Mouse (Mus musculus): ENCODE results near the gene Ankzf1. TPM values are rescaled to one million over a fixed set of nuclear protein-coding genes. Genes with fewer than 3 reads are reported as not detected.

Gene Ankzf1
- polyA plus RNA-seq (2016; fragmentation: Nextera tagmentation; extraction: Ambion mirVana) = 26.6 and 27.8 TPM in 2 replicates

GRCm38 (mm10) chr1:75191622-75192402 lies at the start of gene Ankzf1, which contains the start of gene Atg9a:
TSS of gene Ankzf1 (plus strand) at chr1:75192151.
TSS of gene Atg9a (minus strand) at chr1:75192196.
- Histone ChIP-seq H3K9ac (replicated peaks) (peak within 1 kb of the TSS; percentile 83), H3K4me3 (replicated peaks) (peak within 1 kb of the TSS; percentile 81), H3K27me3 (no peaks in the 10 kb centered on the region), H3K4me2 (peak within 1 kb of the TSS; percentile 92), H3K36me3 (peaks cover 43% of the 10 kb centered on the region), H3K9me3 (no peaks in the 10 kb centered on the region), H3K27ac (peak within 1 kb of the TSS; percentile 93), H3K4me1 (replicated peaks) (peaks cover 17% of the 10 kb centered on the region)
- WGBS = under 1% methylated on average over 56 of the region's 56 CpGs
- ATAC-seq (ENCODE audit: insufficient number of reproducible peaks, insufficient read depth, low FRiP score, low TSS enrichment, low read depth) = peak; percentile 98

GRCm38 (mm10) chr1:75142301-75143261 lies 49.4 kb upstream of the Ankzf1 start, which contains the start of the genes Cnppd1 and Retreg2:
TSS of gene Cnppd1 (minus strand) at chr1:75142711.
TSS of gene Retreg2 (plus strand) at chr1:75142778.
- H3K9me3 ChIP-seq = no peaks in the 10 kb centered on the region
- H3K4me2 ChIP-seq = peak within 1 kb of the TSS; percentile 87
- H3K4me3 ChIP-seq (replicated peaks) = peak within 1 kb of the TSS; percentile 89
- H3K27me3 ChIP-seq = no peaks in the 10 kb centered on the region
- ATAC-seq (ENCODE audit: insufficient number of reproducible peaks, insufficient read depth, low FRiP score, low TSS enrichment, low read depth) = peak; percentile 87
- H3K4me1 ChIP-seq (replicated peaks) = peaks cover 17% of the 10 kb centered on the region
- H3K27ac ChIP-seq = peak within 1 kb of the TSS; percentile 97
- H3K36me3 ChIP-seq = peaks cover 60% of the 10 kb centered on the region
- WGBS = under 1% methylated on average over 90 of the region's 91 CpGs
- peak within 1 kb of the TSS; percentile 95 for H3K9ac ChIP-seq (replicated peaks)

GRCm38 (mm10) chr1:75145589-75145988 lies 46.4 kb upstream of the Ankzf1 start:
- Histone ChIP-seq H3K27me3 (no peaks in the 10 kb centered on the region), H3K4me3 (replicated peaks) (no peak overlapping the region), H3K4me2 (no peak overlapping the region), H3K27ac (no peak overlapping the region), H3K4me1 (replicated peaks) (peaks cover 15% of the 10 kb centered on the region), H3K9me3 (no peaks in the 10 kb centered on the region), H3K36me3 (peaks cover 54% of the 10 kb centered on the region), H3K9ac (replicated peaks) (no peak overlapping the region)
- 90% methylated on average over 3 of the region's 3 CpGs for WGBS
- ATAC-seq (ENCODE audit: insufficient number of reproducible peaks, insufficient read depth, low FRiP score, low TSS enrichment, low read depth) = no peak

GRCm38 (mm10) chr1:75147411-75148135 lies 44.4 kb upstream of the Ankzf1 start:
- Histone ChIP-seq H3K4me1 (replicated peaks) (peaks cover 8% of the 10 kb centered on the region), H3K27me3 (no peaks in the 10 kb centered on the region), H3K4me3 (replicated peaks) (no peak overlapping the region), H3K9me3 (no peaks in the 10 kb centered on the region), H3K4me2 (no peak overlapping the region), H3K36me3 (peaks cover 54% of the 10 kb centered on the region), H3K27ac (no peak overlapping the region), H3K9ac (replicated peaks) (no peak overlapping the region)
- 74% methylated on average over 7 of the region's 7 CpGs for WGBS
- no peak for ATAC-seq (ENCODE audit: insufficient number of reproducible peaks, insufficient read depth, low FRiP score, low TSS enrichment, low read depth)

- Histone ChIP-seq H3K27ac (no peak overlapping the region), H3K9me3 (no peaks in the 10 kb centered on the region), H3K36me3 (peaks cover 54% of the 10 kb centered on the region), H3K27me3 (no peaks in the 10 kb centered on the region), H3K4me3 (replicated peaks) (no peak overlapping the region), H3K9ac (replicated peaks) (no peak overlapping the region), H3K4me2 (no peak overlapping the region), H3K4me1 (replicated peaks) (peaks cover 5% of the 10 kb centered on the region)
- 90% methylated on average over 4 of the region's 4 CpGs for WGBS
- ATAC-seq (ENCODE audit: insufficient number of reproducible peaks, insufficient read depth, low FRiP score, low TSS enrichment, low read depth) = no peak
Measured at GRCm38 (mm10) chr1:75148727-75149126, 43.2 kb upstream of the Ankzf1 start.

- H3K36me3 ChIP-seq = no peaks in the 10 kb centered on the region
- H3K4me2 ChIP-seq = no peak overlapping the region
- ATAC-seq (ENCODE audit: insufficient number of reproducible peaks, insufficient read depth, low FRiP score, low TSS enrichment, low read depth) = no peak
- H3K27me3 ChIP-seq = 0 out of 2 replicates have a peak, but pooled peaks cover 2% of the 10 kb centered on the region
- no peak overlapping the region for H3K9ac ChIP-seq (replicated peaks)
- WGBS = 61% methylated on average over 3 of the region's 3 CpGs
- no peaks in the 10 kb centered on the region for H3K9me3 ChIP-seq
- no peaks in the 10 kb centered on the region for H3K4me1 ChIP-seq (replicated peaks)
- no peak overlapping the region for H3K4me3 ChIP-seq (replicated peaks)
- H3K27ac ChIP-seq = no peak overlapping the region
Measured at GRCm38 (mm10) chr1:75155837-75156236, 36.1 kb upstream of the Ankzf1 start.

GRCm38 (mm10) chr1:75158990-75159389 lies 33.0 kb upstream of the Ankzf1 start:
- H3K4me3 ChIP-seq (replicated peaks) = no peak overlapping the region
- H3K4me2 ChIP-seq = no peak overlapping the region
- H3K36me3 ChIP-seq = no peaks in the 10 kb centered on the region
- no peak overlapping the region for H3K27ac ChIP-seq
- no peaks in the 10 kb centered on the region for H3K9me3 ChIP-seq
- H3K4me1 ChIP-seq (replicated peaks) = no peaks in the 10 kb centered on the region
- H3K9ac ChIP-seq (replicated peaks) = no peak overlapping the region
- 0 out of 2 replicates have a peak, but pooled peaks cover 2% of the 10 kb centered on the region for H3K27me3 ChIP-seq
- ATAC-seq (ENCODE audit: insufficient number of reproducible peaks, insufficient read depth, low FRiP score, low TSS enrichment, low read depth) = no peak

GRCm38 (mm10) chr1:75159540-75160255 lies 32.3 kb upstream of the Ankzf1 start:
- Histone ChIP-seq H3K4me1 (replicated peaks) (no peaks in the 10 kb centered on the region), H3K27ac (no peak overlapping the region), H3K36me3 (no peaks in the 10 kb centered on the region), H3K4me2 (no peak overlapping the region), H3K9ac (replicated peaks) (no peak overlapping the region), H3K27me3 (0 out of 2 replicates have a peak, but pooled peaks cover 2% of the 10 kb centered on the region), H3K9me3 (no peaks in the 10 kb centered on the region), H3K4me3 (replicated peaks) (no peak overlapping the region)
- 71% methylated on average over 5 of the region's 5 CpGs for WGBS
- no peak for ATAC-seq (ENCODE audit: insufficient number of reproducible peaks, insufficient read depth, low FRiP score, low TSS enrichment, low read depth)

- no peak overlapping the region for H3K27ac ChIP-seq
- no peaks in the 10 kb centered on the region for H3K4me1 ChIP-seq (replicated peaks)
- no peak overlapping the region for H3K4me3 ChIP-seq (replicated peaks)
- WGBS = 85% methylated on average over 4 of the region's 4 CpGs
- no peak overlapping the region for H3K9ac ChIP-seq (replicated peaks)
- ATAC-seq (ENCODE audit: insufficient number of reproducible peaks, insufficient read depth, low FRiP score, low TSS enrichment, low read depth) = no peak
- H3K27me3 ChIP-seq = 0 out of 2 replicates have a peak, but pooled peaks cover 2% of the 10 kb centered on the region
- no peaks in the 10 kb centered on the region for H3K36me3 ChIP-seq
- no peaks in the 10 kb centered on the region for H3K9me3 ChIP-seq
- H3K4me2 ChIP-seq = no peak overlapping the region
Measured at GRCm38 (mm10) chr1:75160256-75160617, 31.7 kb upstream of the Ankzf1 start.

GRCm38 (mm10) chr1:75168093-75168471 lies 23.9 kb upstream of the Ankzf1 start:
- peaks cover 11% of the 10 kb centered on the region for H3K4me1 ChIP-seq (replicated peaks)
- H3K36me3 ChIP-seq = peaks cover 33% of the 10 kb centered on the region
- peak; percentile 45 for ATAC-seq (ENCODE audit: insufficient number of reproducible peaks, insufficient read depth, low FRiP score, low TSS enrichment, low read depth)
- H3K9ac ChIP-seq (replicated peaks) = peak overlapping the region; percentile 54
- H3K27ac ChIP-seq = peak overlapping the region; percentile 91; the same call in 1 of the 2 replicates
- H3K4me3 ChIP-seq (replicated peaks) = peak overlapping the region; percentile 70
- H3K27me3 ChIP-seq = no peaks in the 10 kb centered on the region
- WGBS = 9% methylated on average over 7 of the region's 7 CpGs
- no peaks in the 10 kb centered on the region for H3K9me3 ChIP-seq
- H3K4me2 ChIP-seq = peak overlapping the region; percentile 69

All from limb, embryonic 12.5 days (tissue).